Mouse (Mus musculus) olfactory bulb, adult 2 months (tissue): ENCODE results near the gene Car12.

Source experiments
- CTCF ChIP-seq: fragments of 200-500 bp; IDR thresholded peaks from 2 replicates; pipeline ENCODE4 v1.5.1; 2012; ENCODE audit warnings: low read depth, mild to moderate bottlenecking, low read length, moderate library complexity; ENCODE audit not compliant: insufficient read depth
- POLR2A ChIP-seq: fragments of 200-500 bp; IDR thresholded peaks from 2 replicates; pipeline ENCODE4 v1.6.1; 2012; ENCODE audit warnings: mild to moderate bottlenecking, low read depth, low read length, moderate library complexity; ENCODE audit not compliant: insufficient read depth

GRCm38 (mm10) chr9:66770701-66771100 is 57.2 kb downstream of the Car12 start:
- TF ChIP-seq POLR2A, result no peak
- TF ChIP-seq CTCF, result no peak
